Mouse (Mus musculus) olfactory bulb, adult 2 months (tissue): Measurements from ENCODE around the gene Ppt2.

Experiments
- CTCF ChIP-seq: fragments of 200-500 bp; IDR thresholded peaks from 2 replicates; pipeline ENCODE4 v1.5.1; 2012; ENCODE audit warnings: low read depth, mild to moderate bottlenecking, low read length, moderate library complexity; ENCODE audit not compliant: insufficient read depth
- POLR2A ChIP-seq: fragments of 200-500 bp; IDR thresholded peaks from 2 replicates; pipeline ENCODE4 v1.6.1; 2012; ENCODE audit warnings: mild to moderate bottlenecking, low read depth, low read length, moderate library complexity; ENCODE audit not compliant: insufficient read depth

- TF ChIP-seq CTCF = no peak
- no peak for TF ChIP-seq POLR2A
Observed at GRCm38 (mm10) chr17:34663558-34663957, 35.2 kb upstream of the Ppt2 start.
